Mouse (Mus musculus): ENCODE measurements around the gene Epor. TPM values are rescaled to one million over a fixed set of nuclear protein-coding genes. Genes with fewer than 3 reads are reported as not detected.

Epor gene
- polyA plus RNA-seq, 1 experiment from 2014 or later: 6.4 TPM

- H3K9me3 ChIP-seq (ENCODE audit: control insufficient read depth, low read length): no peaks in the 10 kb centered on the region
- H3K27me3 ChIP-seq (replicated peaks; ENCODE audit: control insufficient read depth, insufficient read depth, low read length): no peaks in the 10 kb centered on the region; the same call in 1 of the 2 replicates
- H3K4me2 ChIP-seq (ENCODE audit: low read depth, low read length): no peak overlapping the region
- no peak for ATAC-seq
- no peak overlapping the region for H3K9ac ChIP-seq (ENCODE audit: low read depth, low read length)
- H3K36me3 ChIP-seq (ENCODE audit: control insufficient read depth, insufficient read depth, low read length): no peaks in the 10 kb centered on the region
- no peak overlapping the region for H3K4me3 ChIP-seq (ENCODE audit: low read length)
- 80% methylated on average over 10 of the region's 10 CpGs for WGBS
- no peaks in the 10 kb centered on the region for H3K4me1 ChIP-seq (ENCODE audit: control insufficient read depth, insufficient read depth, low read length)
- no peak overlapping the region for H3K27ac ChIP-seq (ENCODE audit: low read length)
Measured at GRCm38 (mm10) chr9:21976626-21977175, 13.4 kb upstream of the Epor start.

DNA sequence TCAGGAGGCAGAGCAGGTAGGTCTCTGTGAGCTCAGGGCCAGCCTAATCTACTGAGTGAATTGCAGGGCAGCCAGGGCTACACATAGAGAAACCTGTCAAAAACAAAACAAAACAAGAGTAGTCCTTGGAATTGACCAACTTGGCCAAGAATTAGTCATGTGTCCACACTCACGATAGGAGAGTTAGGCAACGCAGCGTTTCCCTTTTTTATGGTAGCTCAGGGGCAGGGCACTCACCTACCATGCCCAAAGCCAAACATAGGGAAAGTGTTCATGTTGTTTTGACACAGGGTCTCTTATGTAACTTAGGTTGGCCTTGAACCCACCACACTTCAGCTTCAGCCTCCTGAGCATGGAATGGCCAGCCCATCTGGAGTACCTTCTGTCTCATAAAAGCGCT is 6.0 kb upstream of the Epor start:
- WGBS: 82% methylated on average over 4 of the region's 4 CpGs
- no peaks in the 10 kb centered on the region for H3K4me1 ChIP-seq (ENCODE audit: control insufficient read depth, insufficient read depth, low read length)
- no peak overlapping the region for H3K4me2 ChIP-seq (ENCODE audit: low read depth, low read length)
- no peaks in the 10 kb centered on the region for H3K36me3 ChIP-seq (ENCODE audit: control insufficient read depth, insufficient read depth, low read length)
- no peaks in the 10 kb centered on the region for H3K9me3 ChIP-seq (ENCODE audit: control insufficient read depth, low read length)
- no peak overlapping the region for H3K4me3 ChIP-seq (ENCODE audit: low read length)
- no peaks in the 10 kb centered on the region for H3K27me3 ChIP-seq (replicated peaks; ENCODE audit: control insufficient read depth, insufficient read depth, low read length)
- no peak overlapping the region for H3K27ac ChIP-seq (ENCODE audit: low read length)
- H3K9ac ChIP-seq (ENCODE audit: low read depth, low read length): no peak overlapping the region
- no peak for ATAC-seq

- no peak overlapping the region for H3K4me3 ChIP-seq (ENCODE audit: low read length)
- no peak for ATAC-seq
- H3K4me1 ChIP-seq (ENCODE audit: control insufficient read depth, insufficient read depth, low read length): no peaks in the 10 kb centered on the region
- no peak overlapping the region for H3K9ac ChIP-seq (ENCODE audit: low read depth, low read length)
- H3K27ac ChIP-seq (ENCODE audit: low read length): no peak overlapping the region
- no peaks in the 10 kb centered on the region for H3K27me3 ChIP-seq (replicated peaks; ENCODE audit: control insufficient read depth, insufficient read depth, low read length)
- 60% methylated on average over 6 of the region's 6 CpGs for whole genome bisulfite sequencing
- no peak overlapping the region for H3K4me2 ChIP-seq (ENCODE audit: low read depth, low read length)
- no peaks in the 10 kb centered on the region for H3K36me3 ChIP-seq (ENCODE audit: control insufficient read depth, insufficient read depth, low read length)
- H3K9me3 ChIP-seq (ENCODE audit: control insufficient read depth, low read length): no peaks in the 10 kb centered on the region
Measured at GRCm38 (mm10) chr9:21968883-21969282, 5.6 kb upstream of the Epor start.

GRCm38 (mm10) chr9:21962416-21963059 is 768 bp downstream of the Epor start:
- peaks cover 29% of the 10 kb centered on the region for H3K27me3 ChIP-seq (replicated peaks; ENCODE audit: control insufficient read depth, insufficient read depth, low read length)
- H3K36me3 ChIP-seq (ENCODE audit: control insufficient read depth, insufficient read depth, low read length): no peaks in the 10 kb centered on the region
- ATAC-seq: peak; percentile 83
- peak overlapping the region; percentile 56 for H3K9ac ChIP-seq (ENCODE audit: low read depth, low read length)
- peak overlapping the region; percentile 52 for H3K4me3 ChIP-seq (ENCODE audit: low read length)
- 2% methylated on average over 34 of the region's 34 CpGs for WGBS
- H3K27ac ChIP-seq (ENCODE audit: low read length): no peak overlapping the region
- no peaks in the 10 kb centered on the region for H3K9me3 ChIP-seq (ENCODE audit: control insufficient read depth, low read length)
- H3K4me1 ChIP-seq (ENCODE audit: control insufficient read depth, insufficient read depth, low read length): peaks cover 25% of the 10 kb centered on the region
- peak overlapping the region; percentile 92 for H3K4me2 ChIP-seq (ENCODE audit: low read depth, low read length)

GRCm38 (mm10) chr9:21962010-21962409 is 1.3 kb downstream of the Epor start:
- Histone ChIP-seq H3K36me3 (ENCODE audit: control insufficient read depth, insufficient read depth, low read length) (no peaks in the 10 kb centered on the region), H3K4me3 (ENCODE audit: low read length) (peak overlapping the region; percentile 52), H3K27ac (ENCODE audit: low read length) (no peak overlapping the region), H3K27me3 (replicated peaks; ENCODE audit: control insufficient read depth, insufficient read depth, low read length) (peaks cover 29% of the 10 kb centered on the region), H3K9ac (ENCODE audit: low read depth, low read length) (peak overlapping the region; percentile 56), H3K9me3 (ENCODE audit: control insufficient read depth, low read length) (no peaks in the 10 kb centered on the region), H3K4me1 (ENCODE audit: control insufficient read depth, insufficient read depth, low read length) (peaks cover 25% of the 10 kb centered on the region), H3K4me2 (ENCODE audit: low read depth, low read length) (peak overlapping the region; percentile 92)
- peak; percentile 31 for ATAC-seq
- WGBS: 2% methylated on average over 15 of the region's 15 CpGs

GRCm38 (mm10) chr9:21961366-21961980 is 1.8 kb downstream of the Epor start:
- H3K4me2 ChIP-seq (ENCODE audit: low read depth, low read length): peak overlapping the region; percentile 92
- peaks cover 26% of the 10 kb centered on the region for H3K4me1 ChIP-seq (ENCODE audit: control insufficient read depth, insufficient read depth, low read length)
- no peaks in the 10 kb centered on the region for H3K9me3 ChIP-seq (ENCODE audit: control insufficient read depth, low read length)
- H3K27ac ChIP-seq (ENCODE audit: low read length): no peak overlapping the region
- H3K4me3 ChIP-seq (ENCODE audit: low read length): peak overlapping the region; percentile 52
- peaks cover 29% of the 10 kb centered on the region for H3K27me3 ChIP-seq (replicated peaks; ENCODE audit: control insufficient read depth, insufficient read depth, low read length)
- 2% methylated on average over 35 of the region's 35 CpGs for WGBS
- no peak for ATAC-seq
- peak overlapping the region; percentile 56; the same call in 1 of the 2 replicates for H3K9ac ChIP-seq (ENCODE audit: low read depth, low read length)
- no peaks in the 10 kb centered on the region for H3K36me3 ChIP-seq (ENCODE audit: control insufficient read depth, insufficient read depth, low read length)

GRCm38 (mm10) chr9:21960558-21961208 is 2.6 kb downstream of the Epor start:
- no peak overlapping the region for H3K27ac ChIP-seq (ENCODE audit: low read length)
- no peak for ATAC-seq
- H3K4me2 ChIP-seq (ENCODE audit: low read depth, low read length): no peak overlapping the region
- peaks cover 29% of the 10 kb centered on the region for H3K27me3 ChIP-seq (replicated peaks; ENCODE audit: control insufficient read depth, insufficient read depth, low read length)
- no peaks in the 10 kb centered on the region for H3K9me3 ChIP-seq (ENCODE audit: control insufficient read depth, low read length)
- H3K9ac ChIP-seq (ENCODE audit: low read depth, low read length): no peak overlapping the region
- H3K4me1 ChIP-seq (ENCODE audit: control insufficient read depth, insufficient read depth, low read length): peaks cover 29% of the 10 kb centered on the region
- no peaks in the 10 kb centered on the region for H3K36me3 ChIP-seq (ENCODE audit: control insufficient read depth, insufficient read depth, low read length)
- WGBS: 13% methylated on average over 26 of the region's 26 CpGs
- peak overlapping the region; percentile 52; the same call in 1 of the 2 replicates for H3K4me3 ChIP-seq (ENCODE audit: low read length)

- no peaks in the 10 kb centered on the region for H3K36me3 ChIP-seq (ENCODE audit: control insufficient read depth, insufficient read depth, low read length)
- ATAC-seq: no peak
- 55% methylated on average over 9 of the region's 9 CpGs for WGBS
- no peak overlapping the region for H3K9ac ChIP-seq (ENCODE audit: low read depth, low read length)
- H3K4me1 ChIP-seq (ENCODE audit: control insufficient read depth, insufficient read depth, low read length): peaks cover 29% of the 10 kb centered on the region
- H3K4me2 ChIP-seq (ENCODE audit: low read depth, low read length): no peak overlapping the region
- no peak overlapping the region for H3K4me3 ChIP-seq (ENCODE audit: low read length)
- H3K27ac ChIP-seq (ENCODE audit: low read length): no peak overlapping the region
- no peaks in the 10 kb centered on the region for H3K9me3 ChIP-seq (ENCODE audit: control insufficient read depth, low read length)
- H3K27me3 ChIP-seq (replicated peaks; ENCODE audit: control insufficient read depth, insufficient read depth, low read length): peaks cover 29% of the 10 kb centered on the region
Measured at GRCm38 (mm10) chr9:21960135-21960534, 3.2 kb downstream of the Epor start.

- H3K27ac ChIP-seq (ENCODE audit: low read length): no peak overlapping the region
- no peak overlapping the region for H3K9ac ChIP-seq (ENCODE audit: low read depth, low read length)
- ATAC-seq: no peak
- no peaks in the 10 kb centered on the region for H3K9me3 ChIP-seq (ENCODE audit: control insufficient read depth, low read length)
- H3K4me3 ChIP-seq (ENCODE audit: low read length): no peak overlapping the region
- no peak overlapping the region for H3K4me2 ChIP-seq (ENCODE audit: low read depth, low read length)
- H3K36me3 ChIP-seq (ENCODE audit: control insufficient read depth, insufficient read depth, low read length): no peaks in the 10 kb centered on the region
- H3K27me3 ChIP-seq (replicated peaks; ENCODE audit: control insufficient read depth, insufficient read depth, low read length): peaks cover 29% of the 10 kb centered on the region
- peaks cover 29% of the 10 kb centered on the region for H3K4me1 ChIP-seq (ENCODE audit: control insufficient read depth, insufficient read depth, low read length)
- 92% methylated on average over 7 of the region's 7 CpGs for WGBS
Measured at GRCm38 (mm10) chr9:21959244-21959643, 4.1 kb downstream of the Epor start.
